Mouse (Mus musculus): ENCODE measurements around the gene Crebl2. TPM values are rescaled to one million over a fixed set of nuclear protein-coding genes. Genes with fewer than 3 reads are reported as not detected.

Crebl2 gene
- polyA plus RNA-seq, 1 experiment = 7.6 TPM

DNA sequence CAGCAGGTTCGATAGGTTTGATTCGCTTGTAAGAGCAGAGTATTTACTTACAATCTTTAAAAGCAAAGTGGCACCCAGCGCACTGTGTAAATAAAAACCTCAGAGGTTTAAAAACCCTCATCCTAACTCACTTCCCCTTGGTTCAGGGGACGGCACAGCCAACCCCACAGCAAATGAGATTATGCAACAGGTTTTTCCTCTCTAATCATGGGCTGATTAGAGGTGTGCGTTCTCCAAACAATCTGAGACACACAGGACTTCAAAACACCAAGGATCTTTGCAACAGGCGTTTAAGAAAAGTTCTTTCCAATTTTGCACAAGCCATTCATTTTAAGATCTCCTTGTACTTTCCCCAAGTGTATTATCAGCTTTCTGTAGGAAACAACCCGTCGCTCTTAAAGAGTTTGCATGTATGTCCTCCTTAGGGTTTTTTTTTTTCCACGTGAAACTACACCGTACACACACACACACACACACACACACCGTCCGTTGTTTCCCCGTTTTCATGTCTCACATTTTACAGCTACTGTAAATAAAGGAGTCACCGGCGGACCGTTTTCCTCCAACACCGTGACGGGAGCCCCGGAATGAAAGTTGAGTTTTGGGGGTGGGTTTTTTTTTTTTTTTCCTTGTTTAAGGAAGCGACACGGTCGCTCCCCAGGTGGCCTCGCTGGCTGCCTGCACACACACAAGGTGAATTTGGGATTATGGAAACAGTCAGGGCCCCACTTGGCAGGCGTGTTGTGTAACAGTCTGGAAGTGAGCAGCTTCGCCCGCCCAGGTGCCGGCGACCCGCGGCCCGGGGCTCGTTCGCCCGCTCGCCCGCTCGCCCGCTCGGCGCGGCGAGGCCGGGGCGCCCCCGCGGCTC, 38.5 kb upstream of the Crebl2 start:
- TF ChIP-seq CTCF (IDR thresholded peaks at IDR 0.05; ENCODE audit: low read depth, low read length) (no peak), EP300 (IDR thresholded peaks at IDR 0.05; ENCODE audit: insufficient read depth, low read depth, low read length) (no peak), POLR2A (IDR thresholded peaks at IDR 0.05; ENCODE audit: insufficient read depth, low read length) (no peak)
- H3K4me1 ChIP-seq (ENCODE audit: control insufficient read depth, insufficient read depth, low read length) = peaks cover 2% of the 10 kb centered on the region
- no peak overlapping the region for H3K27ac ChIP-seq (ENCODE audit: insufficient read depth, low read length)
- H3K9ac ChIP-seq (ENCODE audit: low read depth, poor library complexity, severe bottlenecking) = peak overlapping the region; percentile 99
- H3K9me3 ChIP-seq (replicated peaks; ENCODE audit: control insufficient read depth, insufficient read depth, low read length, poor library complexity, severe bottlenecking) = no peaks in the 10 kb centered on the region
- H3K27me3 ChIP-seq (ENCODE audit: control insufficient read depth, insufficient read depth, low read length, poor library complexity, severe bottlenecking) = no peaks in the 10 kb centered on the region; the same call in 1 of the 2 replicates
- H3K36me3 ChIP-seq (ENCODE audit: control insufficient read depth, insufficient read depth, low read length, poor library complexity, severe bottlenecking) = no peaks in the 10 kb centered on the region
- H3K4me3 ChIP-seq (ENCODE audit: low read depth, low read length) = peak overlapping the region; percentile 83

- TF ChIP-seq EP300 (IDR thresholded peaks at IDR 0.05; ENCODE audit: insufficient read depth, low read depth, low read length) (no peak), POLR2A (IDR thresholded peaks at IDR 0.05; ENCODE audit: insufficient read depth, low read length) (no peak), CTCF (IDR thresholded peaks at IDR 0.05; ENCODE audit: low read depth, low read length) (no peak)
- H3K4me1 ChIP-seq (ENCODE audit: control insufficient read depth, insufficient read depth, low read length) = peaks cover 2% of the 10 kb centered on the region
- no peaks in the 10 kb centered on the region for H3K36me3 ChIP-seq (ENCODE audit: control insufficient read depth, insufficient read depth, low read length, poor library complexity, severe bottlenecking)
- peak within 1 kb of the TSS; percentile 99 for H3K9ac ChIP-seq (ENCODE audit: low read depth, poor library complexity, severe bottlenecking)
- no peaks in the 10 kb centered on the region; the same call in 1 of the 2 replicates for H3K27me3 ChIP-seq (ENCODE audit: control insufficient read depth, insufficient read depth, low read length, poor library complexity, severe bottlenecking)
- no peaks in the 10 kb centered on the region for H3K9me3 ChIP-seq (replicated peaks; ENCODE audit: control insufficient read depth, insufficient read depth, low read length, poor library complexity, severe bottlenecking)
- peak within 1 kb of the TSS; percentile 85 for H3K4me3 ChIP-seq (ENCODE audit: low read depth, low read length)
- H3K27ac ChIP-seq (ENCODE audit: insufficient read depth, low read length) = 0 out of 2 replicates have a peak within 1 kb of the TSS, but pooled peaks have one; percentile 18
These were observed 37.6 kb upstream of the Crebl2 start, which contains the start of gene Dusp16 for GRCm38 (mm10) chr6:134792141-134793045. TSS of gene Dusp16 (minus strand) at chr6:134792625.

GRCm38 (mm10) chr6:134793046-134793806, 36.7 kb upstream of the Crebl2 start:
- H3K9me3 ChIP-seq (replicated peaks; ENCODE audit: control insufficient read depth, insufficient read depth, low read length, poor library complexity, severe bottlenecking) = no peaks in the 10 kb centered on the region
- peaks cover 2% of the 10 kb centered on the region for H3K4me1 ChIP-seq (ENCODE audit: control insufficient read depth, insufficient read depth, low read length)
- no peaks in the 10 kb centered on the region for H3K36me3 ChIP-seq (ENCODE audit: control insufficient read depth, insufficient read depth, low read length, poor library complexity, severe bottlenecking)
- no peaks in the 10 kb centered on the region; the same call in 1 of the 2 replicates for H3K27me3 ChIP-seq (ENCODE audit: control insufficient read depth, insufficient read depth, low read length, poor library complexity, severe bottlenecking)
- H3K4me3 ChIP-seq (ENCODE audit: low read depth, low read length) = peak overlapping the region; percentile 68
- H3K9ac ChIP-seq (ENCODE audit: low read depth, poor library complexity, severe bottlenecking) = peak overlapping the region; percentile 99
- H3K27ac ChIP-seq (ENCODE audit: insufficient read depth, low read length) = no peak overlapping the region
- no peak for TF ChIP-seq EP300 (IDR thresholded peaks at IDR 0.05; ENCODE audit: insufficient read depth, low read depth, low read length)
- no peak for TF ChIP-seq POLR2A (IDR thresholded peaks at IDR 0.05; ENCODE audit: insufficient read depth, low read length)
- no peak for TF ChIP-seq CTCF (IDR thresholded peaks at IDR 0.05; ENCODE audit: low read depth, low read length)

- no peaks in the 10 kb centered on the region for H3K9me3 ChIP-seq (replicated peaks; ENCODE audit: control insufficient read depth, insufficient read depth, low read length, poor library complexity, severe bottlenecking)
- H3K4me3 ChIP-seq (ENCODE audit: low read depth, low read length) = peak overlapping the region; percentile 27; the same call in 1 of the 2 replicates
- peak overlapping the region; percentile 47; the same call in 1 of the 2 replicates for H3K9ac ChIP-seq (ENCODE audit: low read depth, poor library complexity, severe bottlenecking)
- TF ChIP-seq EP300 (IDR thresholded peaks at IDR 0.05; ENCODE audit: insufficient read depth, low read depth, low read length) (no peak), POLR2A (IDR thresholded peaks at IDR 0.05; ENCODE audit: insufficient read depth, low read length) (no peak), CTCF (IDR thresholded peaks at IDR 0.05; ENCODE audit: low read depth, low read length) (peak; percentile 73)
- H3K36me3 ChIP-seq (ENCODE audit: control insufficient read depth, insufficient read depth, low read length, poor library complexity, severe bottlenecking) = no peaks in the 10 kb centered on the region
- no peaks in the 10 kb centered on the region; the same call in 1 of the 2 replicates for H3K27me3 ChIP-seq (ENCODE audit: control insufficient read depth, insufficient read depth, low read length, poor library complexity, severe bottlenecking)
- H3K27ac ChIP-seq (ENCODE audit: insufficient read depth, low read length) = no peak overlapping the region
- H3K4me1 ChIP-seq (ENCODE audit: control insufficient read depth, insufficient read depth, low read length) = peaks cover 2% of the 10 kb centered on the region
These were observed 35.9 kb upstream of the Crebl2 start for GRCm38 (mm10) chr6:134793911-134794520.

DNA sequence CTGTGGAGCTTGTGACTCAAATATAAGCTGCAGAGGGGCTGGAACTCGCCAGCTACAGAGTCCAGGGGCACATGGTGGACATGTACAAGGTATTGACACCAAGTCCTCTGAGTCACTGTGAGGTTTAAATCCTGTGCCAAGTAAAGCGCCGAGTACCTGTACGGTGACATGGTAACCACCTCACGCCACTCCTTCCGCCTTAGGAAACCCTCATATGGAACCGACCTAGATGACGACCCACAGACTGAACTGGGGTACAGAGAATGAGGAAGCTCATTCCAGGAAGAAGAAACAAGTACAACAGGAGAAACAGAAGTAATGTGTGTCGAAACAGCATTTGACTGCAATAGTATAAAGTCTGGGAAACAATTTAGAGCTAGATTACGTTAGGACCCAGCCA, 33.7 kb upstream of the Crebl2 start:
- no peaks in the 10 kb centered on the region for H3K36me3 ChIP-seq (ENCODE audit: control insufficient read depth, insufficient read depth, low read length, poor library complexity, severe bottlenecking)
- no peaks in the 10 kb centered on the region for H3K9me3 ChIP-seq (replicated peaks; ENCODE audit: control insufficient read depth, insufficient read depth, low read length, poor library complexity, severe bottlenecking)
- no peak overlapping the region for H3K9ac ChIP-seq (ENCODE audit: low read depth, poor library complexity, severe bottlenecking)
- H3K4me1 ChIP-seq (ENCODE audit: control insufficient read depth, insufficient read depth, low read length) = peaks cover 2% of the 10 kb centered on the region
- TF ChIP-seq POLR2A (IDR thresholded peaks at IDR 0.05; ENCODE audit: insufficient read depth, low read length) (no peak), EP300 (IDR thresholded peaks at IDR 0.05; ENCODE audit: insufficient read depth, low read depth, low read length) (no peak), CTCF (IDR thresholded peaks at IDR 0.05; ENCODE audit: low read depth, low read length) (no peak)
- H3K27me3 ChIP-seq (ENCODE audit: control insufficient read depth, insufficient read depth, low read length, poor library complexity, severe bottlenecking) = no peaks in the 10 kb centered on the region; the same call in 1 of the 2 replicates
- H3K4me3 ChIP-seq (ENCODE audit: low read depth, low read length) = no peak overlapping the region
- no peak overlapping the region for H3K27ac ChIP-seq (ENCODE audit: insufficient read depth, low read length)
